Mouse (Mus musculus) adrenal gland, adult 2 months (tissue): ENCODE data around the gene Ebf4. TPM values are rescaled to one million over a fixed set of nuclear protein-coding genes. Genes with fewer than 3 reads are reported as not detected.
A peak's percentile ranks its signal among the peaks of the same experiment; 100 is the strongest.
"Not testable (repeated sequence)": the region's sequence is repeated elsewhere in the genome, so short reads cannot be mapped to it uniquely, and the experiment has no call there.

Experiments
- DNase-seq: peaks from one replicate; pipeline ENCODE4 v3.0.0; 2021
- polyA plus RNA-seq: library from polyadenylated mRNA; depleted of rRNA; stranded (reverse); fragments of >200 nt; gene quantifications from 2 replicates; pipeline ENCODE4 v1.2.3, GENCODE M21; 2012
- total RNA-seq, 2 experiments: library from RNA; stranded (reverse); gene quantifications; 2 replicates each; pipeline ENCODE4 v1.2.3; 2021

Gene Ebf4
- total and polyA plus RNA-seq, 3 experiments: 3.3 to 12.1 (median 3.9) TPM

- peak; percentile 74 for DNase-seq
These were observed 563 bp downstream of the Ebf4 start for GRCm38 (mm10) chr2:130295331-130296133.

- DNase-seq: no peak
These were observed 1.3 kb downstream of the Ebf4 start for GRCm38 (mm10) chr2:130296134-130296745.

GRCm38 (mm10) chr2:130297580-130297979 lies 2.6 kb downstream of the Ebf4 start:
- DNase-seq: no peak

- DNase-seq: no peak
These were observed 8.0 kb downstream of the Ebf4 start for GRCm38 (mm10) chr2:130303014-130303413.

GRCm38 (mm10) chr2:130327057-130327456 lies 32.1 kb downstream of the Ebf4 start:
- DNase-seq: no peak

- no peak for DNase-seq
These were observed 34.5 kb downstream of the Ebf4 start for GRCm38 (mm10) chr2:130329502-130329901.

- no peak for DNase-seq
These were observed 40.1 kb downstream of the Ebf4 start for GRCm38 (mm10) chr2:130335112-130335511.

GRCm38 (mm10) chr2:130340464-130341219 lies 45.7 kb downstream of the Ebf4 start:
- no peak for DNase-seq

- no peak for DNase-seq
These were observed 46.2 kb downstream of the Ebf4 start for GRCm38 (mm10) chr2:130341220-130341580.

- DNase-seq: no peak
These were observed 55.4 kb downstream of the Ebf4 start for GRCm38 (mm10) chr2:130350376-130350775.

- DNase-seq: no peak
These were observed 56.9 kb downstream of the Ebf4 start for GRCm38 (mm10) chr2:130351758-130352339.

GRCm38 (mm10) chr2:130353411-130353810 lies 58.4 kb downstream of the Ebf4 start:
- no peak for DNase-seq

GRCm38 (mm10) chr2:130353889-130354288 lies 58.9 kb downstream of the Ebf4 start:
- DNase-seq: no peak

GRCm38 (mm10) chr2:130357551-130357950 lies 62.6 kb downstream of the Ebf4 start:
- no peak for DNase-seq

- no peak for DNase-seq
These were observed 63.9 kb downstream of the Ebf4 start for GRCm38 (mm10) chr2:130358852-130359251.

- DNase-seq: peak; percentile 67
These were observed 67.6 kb downstream of the Ebf4 start for GRCm38 (mm10) chr2:130362511-130363026.

GRCm38 (mm10) chr2:130365211-130366094 lies 70.5 kb downstream of the Ebf4 start:
- no peak for DNase-seq

GRCm38 (mm10) chr2:130367386-130367785 lies 72.4 kb downstream of the Ebf4 start:
- no peak for DNase-seq

GRCm38 (mm10) chr2:130373026-130373425 lies 78.1 kb downstream of the Ebf4 start:
- not testable (repeated sequence) for DNase-seq

- DNase-seq: no peak
These were observed 80.0 kb downstream of the Ebf4 start for GRCm38 (mm10) chr2:130374951-130375350.

- no peak for DNase-seq
These were observed 88.2 kb downstream of the Ebf4 start for GRCm38 (mm10) chr2:130383205-130383604.
